Mouse (Mus musculus) kidney, postnatal 14 days (tissue): ENCODE data around the gene Opcml.

ENCODE experiments used
- DNase-seq: peaks from one replicate; pipeline ENCODE4 v3.0.0; 2022; ENCODE audit warnings: mixed read lengths

Gene Opcml

DNA sequence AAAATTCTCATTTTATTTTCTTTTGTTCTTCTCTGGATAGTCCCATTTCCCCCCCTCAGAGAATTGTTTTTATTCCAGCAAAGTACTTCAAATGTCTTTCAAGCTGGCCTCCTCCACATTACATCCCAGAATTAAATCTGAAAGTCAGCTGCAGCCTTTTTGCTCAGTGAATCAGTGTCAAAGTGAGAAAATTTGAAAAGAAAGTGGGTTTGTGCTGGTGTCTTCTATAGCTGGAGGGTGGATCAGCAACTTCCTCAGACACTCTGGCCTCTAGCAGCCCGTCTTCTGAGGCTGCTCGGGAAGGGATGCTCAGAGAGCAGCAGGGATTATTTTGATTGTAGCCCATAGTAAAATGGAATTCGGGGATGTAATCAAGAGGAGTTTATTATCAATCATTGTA lies 81.0 kb downstream of the Opcml start:
- DNase-seq: no peak

DNA sequence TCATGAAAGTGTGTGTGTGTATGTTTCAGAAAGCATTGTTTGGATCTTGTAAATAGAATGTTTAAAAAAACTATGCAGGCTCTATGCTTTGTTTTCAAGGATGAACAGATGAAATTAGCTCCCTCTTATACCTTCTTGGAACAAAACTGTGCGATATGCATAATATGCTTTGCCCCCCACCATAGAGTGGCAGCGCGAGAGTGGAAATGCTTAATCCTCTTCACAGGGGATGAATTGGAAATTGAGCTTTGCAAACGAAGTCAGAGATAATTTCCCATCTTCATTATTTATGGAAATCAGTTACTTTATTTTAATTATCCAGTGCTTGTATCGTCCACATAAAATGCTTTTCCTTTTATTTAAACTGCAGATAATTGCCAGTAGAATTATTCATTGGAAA lies 99.1 kb downstream of the Opcml start:
- no peak for DNase-seq

DNA sequence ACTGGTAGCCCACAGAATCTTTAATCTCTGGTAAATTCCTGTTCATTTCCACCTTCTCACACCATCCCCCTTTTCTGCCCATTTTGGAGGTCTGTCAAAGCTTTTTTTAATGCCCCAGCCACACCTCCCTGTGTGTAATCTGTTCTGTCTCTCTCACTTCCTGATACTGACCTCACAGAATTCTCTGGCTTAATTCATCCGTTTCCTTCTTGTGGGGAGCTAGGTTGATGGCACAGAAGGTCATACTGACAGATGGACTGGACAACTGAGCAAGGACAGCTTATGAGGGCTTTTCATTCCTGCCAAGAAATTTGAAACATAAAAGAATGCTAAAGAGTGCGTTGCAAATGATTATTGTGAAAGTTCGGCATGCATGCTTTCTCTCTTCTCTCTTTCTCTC lies 126.7 kb downstream of the Opcml start:
- peak; percentile 1 for DNase-seq

DNA sequence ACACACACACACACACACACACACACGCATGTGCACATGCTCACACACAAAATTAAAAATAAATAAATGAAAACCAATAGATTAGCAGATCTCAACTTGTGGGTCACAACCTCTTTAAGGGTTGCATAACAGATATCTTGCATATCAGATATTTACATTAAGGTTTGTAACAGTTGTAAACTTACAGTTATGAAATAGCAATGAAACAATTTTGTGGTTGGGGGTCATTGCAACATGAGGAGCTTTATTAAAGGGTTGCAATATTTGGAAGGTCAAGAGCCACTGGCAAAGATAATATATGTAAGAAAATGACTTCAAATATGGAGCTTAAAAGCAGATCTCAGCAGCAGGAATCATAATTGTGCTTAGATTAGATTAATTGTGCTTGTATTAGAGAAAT lies 132.9 kb downstream of the Opcml start:
- DNase-seq: no peak

DNA sequence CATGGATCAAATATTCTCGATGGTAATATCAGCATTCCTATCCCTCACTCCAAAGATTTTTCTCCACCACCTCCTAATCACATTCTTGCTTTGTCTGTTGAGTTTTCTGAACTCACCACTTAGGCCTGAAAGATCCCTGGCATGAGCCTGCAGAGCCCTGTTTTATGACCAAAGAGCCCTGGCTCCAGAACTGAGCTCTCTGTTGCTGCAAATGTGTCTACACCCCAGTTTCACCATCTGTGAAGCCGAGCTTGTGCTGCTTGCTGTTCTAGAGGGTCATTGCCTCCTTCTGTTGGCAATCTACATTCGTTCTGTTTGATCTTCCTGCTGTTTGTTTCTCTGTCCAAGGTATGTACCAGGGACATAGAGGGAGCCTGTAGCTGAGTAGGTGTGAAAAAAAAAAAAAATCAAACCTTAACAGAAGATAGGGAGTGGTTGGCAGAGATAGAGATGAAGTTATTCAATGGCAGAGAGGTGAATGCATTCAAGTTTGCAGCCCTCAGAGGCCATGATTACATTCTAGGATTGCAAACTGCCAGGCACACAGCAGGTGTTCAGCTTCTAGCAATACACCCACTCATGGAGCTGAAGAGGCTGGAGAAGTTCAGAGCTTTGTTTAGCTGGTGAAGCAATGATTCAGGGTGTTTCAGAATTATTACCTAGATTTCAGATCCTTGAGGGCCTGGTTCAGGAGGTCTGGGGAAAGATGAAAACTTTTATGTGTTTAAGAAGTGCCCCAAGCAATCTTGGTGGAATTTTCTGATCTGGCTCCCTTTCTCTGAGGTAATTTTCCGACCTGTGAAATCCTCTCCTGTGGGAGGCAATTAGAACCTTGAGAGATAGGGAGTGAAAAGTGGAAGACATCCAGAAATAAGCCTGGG lies 133.6 kb downstream of the Opcml start:
- no peak for DNase-seq

DNA sequence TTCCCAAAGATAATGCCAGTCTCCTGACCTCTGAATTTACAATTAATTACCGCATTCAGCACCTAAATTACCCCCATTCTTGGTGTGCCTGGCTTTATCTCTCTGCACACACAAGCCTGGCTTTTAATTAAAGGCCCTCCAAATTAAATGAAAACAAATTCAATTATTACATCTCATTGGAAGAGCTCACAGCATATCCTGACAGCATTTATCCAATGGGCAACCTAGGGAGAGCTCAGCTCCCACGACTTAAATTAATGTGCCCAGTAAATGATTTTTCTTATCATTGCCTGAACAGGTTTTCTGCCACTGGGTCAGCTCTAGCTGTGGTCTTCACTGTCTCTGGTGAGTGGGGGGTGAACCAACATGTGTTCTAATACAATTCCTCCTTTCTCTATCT lies 135.1 kb downstream of the Opcml start:
- no peak for DNase-seq

DNA sequence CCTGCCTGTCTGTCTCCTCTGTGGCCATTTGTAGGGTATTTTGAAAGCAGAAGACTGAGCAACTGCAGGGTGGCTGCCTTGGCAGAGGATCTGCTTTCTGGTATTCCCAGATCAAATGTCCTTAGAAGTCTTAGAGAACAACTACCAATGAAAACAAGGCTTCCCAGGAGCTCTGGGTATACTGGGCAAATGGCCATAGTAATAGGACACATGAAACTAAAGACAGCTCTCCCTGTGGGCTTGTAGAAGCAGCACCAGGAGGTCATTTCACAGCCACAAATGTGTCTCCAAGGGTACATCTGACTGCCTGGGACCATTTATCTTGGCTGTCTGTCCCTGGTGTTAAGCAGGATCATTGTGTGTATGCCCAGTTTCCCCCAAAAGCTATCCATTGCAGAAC lies 146.7 kb downstream of the Opcml start:
- DNase-seq: no peak

DNA sequence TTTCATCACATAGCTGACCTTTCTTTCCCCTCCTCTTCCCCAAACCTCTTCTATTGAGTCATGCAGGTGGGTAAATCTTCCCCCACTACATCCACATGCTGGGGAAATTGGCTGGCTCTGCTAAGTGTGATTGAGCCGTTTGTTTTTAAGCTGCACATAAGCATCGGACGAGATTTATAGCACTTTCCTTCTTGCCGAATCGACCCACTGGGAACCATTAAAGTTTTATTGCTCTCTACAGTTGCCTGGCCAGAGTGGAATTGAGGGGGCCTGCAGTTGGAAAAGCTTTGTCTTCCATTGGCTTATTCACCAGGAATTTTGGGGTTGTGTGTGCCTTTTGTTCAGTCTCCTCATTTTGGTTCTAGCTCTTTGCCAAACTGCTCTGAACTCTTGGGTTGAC lies 147.1 kb downstream of the Opcml start:
- no peak for DNase-seq

DNA sequence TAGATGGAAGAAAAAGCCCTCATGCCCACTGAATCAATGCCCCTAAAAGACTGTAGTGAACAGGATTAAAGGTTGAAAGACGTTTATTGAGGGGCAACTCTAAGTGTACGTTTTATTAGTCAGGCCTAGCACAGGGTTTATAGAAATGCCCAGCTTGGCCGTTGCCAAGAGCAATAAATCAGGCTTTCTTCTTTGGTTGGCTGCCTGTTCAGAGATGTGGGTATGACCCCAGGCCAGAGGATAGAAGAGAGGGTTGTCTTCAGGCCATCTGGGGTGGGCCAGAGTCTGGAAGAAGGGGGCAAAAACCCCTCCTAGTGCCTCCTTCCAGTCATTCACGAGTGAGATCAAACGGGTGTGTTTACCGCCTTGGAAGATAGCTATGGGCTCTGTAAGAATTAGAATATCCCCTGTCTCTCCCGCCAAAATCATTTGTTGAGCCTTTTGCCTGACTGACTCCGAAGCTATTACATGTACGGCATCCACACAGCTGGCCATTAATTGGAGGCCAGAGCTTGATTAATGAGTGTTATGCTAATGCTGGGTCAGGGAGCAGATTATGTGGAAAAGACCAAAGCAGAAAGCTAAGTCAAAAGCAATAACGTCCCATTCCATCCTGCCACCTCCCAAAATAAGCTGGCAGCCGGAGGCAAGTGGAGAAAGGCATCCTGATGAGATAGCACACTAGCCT lies 154.9 kb downstream of the Opcml start:
- peak; percentile 3 for DNase-seq

DNA sequence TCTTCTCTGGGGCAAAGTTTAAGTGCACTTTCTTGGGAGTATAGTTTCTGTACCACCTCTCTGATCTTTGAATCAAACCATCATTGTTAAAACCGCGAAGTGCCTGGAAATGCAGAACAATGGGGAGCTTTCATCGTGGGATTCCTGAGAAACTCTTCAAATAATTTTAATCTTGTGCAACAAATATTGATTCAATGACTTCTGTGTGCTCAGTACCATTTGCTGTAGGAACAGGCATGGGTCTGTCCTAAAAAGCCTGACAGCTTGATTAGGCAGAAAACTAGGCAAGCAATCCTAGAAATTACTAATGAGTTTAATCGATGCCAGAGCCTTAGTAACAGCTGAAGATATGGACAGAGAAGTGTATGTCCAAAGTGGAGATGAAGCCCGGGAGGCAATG lies 160.5 kb downstream of the Opcml start:
- DNase-seq: no peak

DNA sequence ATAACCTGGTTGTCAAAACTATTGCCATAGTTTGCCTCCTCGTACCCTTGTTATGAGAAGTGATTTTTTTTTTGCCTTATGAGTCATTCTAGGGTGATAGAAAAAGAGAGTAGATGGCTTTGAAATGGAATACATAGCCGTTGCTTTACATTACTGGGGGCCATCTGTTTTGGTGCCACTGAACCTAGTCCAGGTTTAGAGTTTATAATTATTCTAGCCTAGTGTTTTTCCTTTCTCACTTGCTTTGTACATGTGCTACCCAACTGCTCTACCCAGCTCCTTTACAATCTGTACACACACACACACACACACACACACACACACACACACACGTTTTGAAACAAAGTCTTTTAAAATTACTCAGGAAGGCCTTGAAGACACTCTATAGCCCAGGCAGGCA lies 171.1 kb downstream of the Opcml start:
- DNase-seq: no peak

DNA sequence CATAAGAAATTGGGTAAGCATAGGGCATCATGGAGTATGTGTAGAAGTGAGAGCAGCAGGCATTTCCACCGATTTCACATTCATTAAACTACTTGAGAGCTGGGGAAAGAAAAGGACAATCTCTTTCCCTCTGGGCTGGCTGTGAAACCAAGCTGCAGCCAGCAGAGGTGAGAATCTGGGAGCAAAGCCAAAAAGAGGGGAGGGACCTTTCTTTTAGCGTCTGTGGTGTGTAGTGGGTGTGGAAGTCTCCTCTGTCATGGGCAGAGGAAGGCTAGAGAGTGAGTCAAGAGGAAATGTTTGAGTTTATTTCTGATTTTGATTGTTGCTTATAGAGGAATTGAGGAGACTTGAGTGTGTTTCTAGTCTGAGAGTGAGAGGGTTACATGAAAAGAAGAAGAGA lies 172.8 kb downstream of the Opcml start:
- DNase-seq: no peak

DNA sequence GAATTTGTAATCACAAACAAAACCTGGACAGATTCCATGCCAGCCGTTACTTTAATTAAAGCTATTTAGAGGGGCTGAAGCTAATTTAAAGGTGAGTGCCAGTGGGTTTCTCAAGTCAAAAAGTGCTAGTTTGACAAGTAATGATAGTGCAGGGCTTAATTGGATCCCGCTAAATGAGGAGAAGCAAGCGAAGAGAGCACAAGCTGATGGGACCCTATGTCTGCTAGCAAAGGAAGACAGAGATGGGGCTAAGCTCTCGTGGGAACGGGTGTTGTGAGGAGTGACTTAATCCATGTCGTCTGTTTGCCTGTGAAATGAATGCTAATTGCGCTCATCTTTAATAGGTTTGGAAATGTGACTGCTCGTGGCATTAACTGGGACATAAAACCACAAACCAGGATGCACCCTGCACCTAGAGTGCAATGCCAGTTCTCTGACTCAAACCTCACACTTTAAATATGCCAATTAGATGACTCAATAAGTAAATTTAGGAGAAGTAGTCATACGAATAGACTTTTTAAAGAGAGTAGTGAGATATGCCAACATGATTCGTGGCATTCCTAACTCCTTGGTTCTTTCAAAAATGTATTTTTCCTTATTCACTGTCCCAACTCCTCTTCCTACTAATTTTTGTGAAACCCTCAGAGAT lies 174.5 kb downstream of the Opcml start:
- DNase-seq: no peak

DNA sequence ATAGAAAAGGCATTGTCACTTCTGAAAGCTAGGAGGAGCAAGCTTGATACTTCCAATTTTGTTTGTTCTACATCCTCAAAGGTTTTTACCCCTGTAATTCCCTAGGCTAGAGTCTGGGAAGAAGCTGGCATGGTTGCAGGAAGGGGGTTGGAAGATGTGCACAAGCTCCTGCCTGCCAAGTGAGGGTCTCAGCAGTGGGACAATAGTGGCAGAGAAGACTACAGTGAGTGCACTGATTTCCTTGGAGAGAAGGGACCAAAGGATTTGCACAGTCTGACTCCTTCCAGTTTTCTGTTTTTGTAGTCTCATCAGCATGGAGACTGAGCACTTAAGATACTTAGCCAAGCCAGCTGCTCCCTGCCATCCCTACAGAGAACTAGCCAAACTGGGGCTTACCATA lies 177.7 kb downstream of the Opcml start:
- no peak for DNase-seq

DNA sequence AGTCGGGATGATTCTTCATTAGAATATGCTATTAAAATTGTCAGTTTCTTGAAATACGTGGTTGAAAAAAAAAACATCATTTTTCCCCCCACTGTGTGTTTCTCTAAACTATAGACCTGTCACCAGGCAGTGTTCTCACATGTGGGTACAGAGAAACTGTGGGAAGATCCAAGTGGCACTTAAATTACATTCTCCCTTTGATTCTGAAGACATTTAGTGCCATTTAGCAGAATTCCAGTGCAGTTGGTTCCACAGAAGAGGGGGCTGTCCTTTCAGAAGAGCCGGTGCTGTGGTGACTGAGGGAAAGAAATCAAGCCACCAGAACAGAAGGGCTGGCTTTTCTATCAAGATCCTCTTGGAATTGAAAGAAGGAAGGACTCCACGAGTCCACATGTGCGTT lies 181.7 kb downstream of the Opcml start:
- DNase-seq: no peak

DNA sequence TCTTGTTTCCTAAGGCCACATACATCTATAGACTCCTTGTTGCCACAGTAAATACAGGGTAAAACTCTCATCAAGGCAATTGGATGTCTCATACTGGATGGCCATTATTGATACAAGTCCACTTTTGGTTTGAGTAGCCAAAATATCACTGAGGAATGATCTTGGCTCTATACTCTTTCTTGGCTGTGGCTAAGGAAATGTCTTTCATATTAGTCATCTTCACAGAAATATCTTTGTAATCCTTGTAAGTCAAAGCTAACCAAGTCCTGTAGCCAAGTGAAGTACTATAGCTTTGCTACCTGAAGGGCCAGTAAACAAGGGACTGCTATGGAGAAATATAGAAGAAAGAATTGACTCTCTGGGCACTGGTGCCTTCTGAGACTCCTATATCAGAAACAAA lies 192.0 kb downstream of the Opcml start:
- DNase-seq: no peak

DNA sequence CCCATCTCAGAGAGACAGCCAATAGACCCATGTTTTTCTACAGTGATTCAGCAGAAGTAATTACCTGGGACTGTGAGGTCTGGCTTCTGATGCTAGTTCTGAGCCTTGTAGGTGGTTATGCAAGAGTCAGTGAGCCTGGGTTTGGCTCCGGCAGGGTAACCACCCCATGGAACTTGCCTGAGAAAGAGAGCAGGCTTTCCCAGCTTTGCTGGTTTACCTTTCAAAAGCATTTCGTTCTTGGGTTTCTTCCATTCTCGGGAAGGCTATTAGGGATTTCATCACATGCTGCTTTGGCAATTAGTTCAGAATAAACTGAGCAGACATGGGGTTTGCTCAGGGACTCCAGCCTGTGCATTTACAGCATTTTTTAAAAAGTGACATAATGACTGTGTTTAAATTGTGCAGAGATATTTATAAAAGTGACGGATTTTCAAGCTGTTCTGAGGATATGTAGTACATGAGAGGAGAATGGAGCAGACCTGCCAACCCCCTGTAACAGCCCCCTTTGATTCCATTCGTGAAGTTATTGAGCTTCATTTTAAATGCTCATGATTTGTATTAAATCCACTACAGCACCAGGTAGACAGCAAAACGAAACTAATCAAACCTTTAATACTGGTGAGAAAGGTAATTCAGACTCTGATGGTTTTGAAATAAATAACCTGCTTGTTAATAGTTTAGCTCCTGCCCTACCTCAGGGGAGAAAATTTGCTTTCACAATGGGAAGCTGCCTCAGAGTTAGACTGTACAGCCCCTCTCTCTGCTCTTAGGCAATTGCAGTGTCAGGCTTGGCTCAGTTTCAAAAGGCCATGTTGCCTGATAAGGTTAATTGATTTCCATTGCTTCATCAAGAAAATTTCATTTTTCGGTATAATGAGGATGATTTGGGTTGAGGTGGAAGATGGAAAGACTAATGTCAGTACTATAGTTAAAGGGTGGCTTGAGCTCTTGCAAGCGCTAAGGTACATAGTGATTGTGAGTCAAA lies 196.3 kb downstream of the Opcml start:
- DNase-seq: no peak

DNA sequence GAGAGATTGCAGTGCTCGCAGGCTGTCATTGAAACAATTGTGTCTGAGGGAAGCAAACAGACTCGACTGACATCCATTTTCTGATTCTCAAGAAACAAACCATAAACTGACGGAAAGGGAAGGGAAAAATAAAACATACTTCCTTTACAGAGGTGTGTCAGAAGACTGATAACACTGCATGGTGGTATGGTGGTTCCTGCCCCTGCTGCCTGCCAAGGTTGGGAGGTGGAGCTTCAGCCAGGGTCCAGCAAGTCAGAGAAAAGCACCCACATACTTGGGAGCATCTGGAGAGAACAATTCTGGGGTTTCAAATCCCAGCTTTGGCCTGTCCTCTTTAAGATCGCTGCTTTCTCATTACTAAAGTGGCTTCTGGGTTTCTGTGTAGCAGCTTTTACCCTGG lies 201.0 kb downstream of the Opcml start:
- no peak for DNase-seq

DNA sequence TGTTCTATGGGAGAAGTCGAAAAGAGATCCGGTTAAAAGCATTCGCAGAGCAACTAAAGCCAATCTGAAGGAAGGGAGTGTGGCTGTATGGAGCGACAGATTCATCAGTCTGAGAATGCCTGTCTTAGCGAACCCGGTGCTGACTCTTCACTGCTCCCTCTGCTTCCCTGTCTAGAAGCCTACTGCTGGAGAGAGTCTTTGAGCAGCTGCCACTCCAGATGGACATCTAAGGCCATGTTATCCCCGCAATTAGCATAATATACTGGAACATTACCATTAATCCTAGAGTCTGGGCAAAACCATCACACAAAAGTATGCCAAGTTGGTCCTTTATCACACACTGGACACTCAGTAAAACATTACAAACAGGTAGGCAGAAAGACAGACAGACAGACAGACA lies 206.0 kb downstream of the Opcml start:
- DNase-seq: no peak

DNA sequence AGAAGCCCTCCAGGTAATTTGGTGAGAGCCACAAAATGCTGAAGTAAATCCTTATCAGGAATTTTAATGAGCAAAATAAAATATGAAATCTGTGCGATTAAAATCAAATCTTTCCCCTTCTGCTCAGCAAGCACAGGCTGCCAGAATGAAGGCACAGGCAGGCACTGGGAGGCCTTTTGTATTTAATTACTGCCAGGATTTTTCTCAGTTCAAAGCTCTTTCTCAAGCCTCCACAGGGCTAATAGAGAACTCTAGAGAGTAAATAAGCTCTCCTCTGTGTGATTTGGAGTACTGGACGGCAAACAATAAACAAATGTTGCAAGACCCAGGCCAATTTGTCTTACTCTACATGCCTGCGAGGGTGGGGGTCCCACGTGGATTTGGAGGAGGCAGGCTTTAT lies 208.2 kb downstream of the Opcml start:
- no peak for DNase-seq

DNA sequence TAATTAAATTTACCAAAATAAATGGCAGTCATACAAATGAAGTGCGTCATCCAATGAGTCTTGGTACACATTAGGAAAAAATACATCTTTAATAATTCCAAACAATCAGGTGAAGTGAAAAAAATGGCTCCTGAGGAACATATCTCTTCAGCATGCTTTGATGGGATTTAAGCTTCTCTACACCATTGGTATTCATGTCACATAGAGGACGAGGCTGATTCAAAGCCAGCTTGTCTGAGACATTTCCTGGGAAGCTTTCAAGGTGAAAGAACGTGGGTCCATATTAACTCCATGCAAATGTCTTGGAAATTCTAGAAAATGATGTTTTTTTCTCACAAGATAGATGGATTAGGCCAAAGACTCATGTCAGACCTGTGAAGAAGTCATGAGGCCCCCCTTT lies 212.6 kb downstream of the Opcml start:
- DNase-seq: no peak

DNA sequence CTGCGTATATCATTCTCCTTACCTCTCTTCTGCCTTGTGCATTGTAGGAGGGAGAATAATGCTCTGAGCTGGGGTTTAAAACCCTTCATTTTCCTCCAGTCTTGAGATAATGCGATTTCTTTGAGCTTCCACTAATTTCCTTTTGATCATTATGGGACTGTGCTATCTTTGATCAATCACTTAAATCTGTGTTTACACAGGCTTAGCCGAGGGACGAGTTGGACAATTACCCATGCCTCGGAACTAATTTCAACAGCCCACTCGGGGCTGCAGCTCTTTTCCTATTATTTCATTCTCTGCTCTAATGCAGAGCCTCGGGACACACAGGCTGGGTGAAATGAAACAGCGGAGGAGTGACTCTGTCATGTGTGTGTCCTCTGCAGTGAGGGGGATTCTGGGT lies 220.9 kb downstream of the Opcml start:
- DNase-seq: no peak

DNA sequence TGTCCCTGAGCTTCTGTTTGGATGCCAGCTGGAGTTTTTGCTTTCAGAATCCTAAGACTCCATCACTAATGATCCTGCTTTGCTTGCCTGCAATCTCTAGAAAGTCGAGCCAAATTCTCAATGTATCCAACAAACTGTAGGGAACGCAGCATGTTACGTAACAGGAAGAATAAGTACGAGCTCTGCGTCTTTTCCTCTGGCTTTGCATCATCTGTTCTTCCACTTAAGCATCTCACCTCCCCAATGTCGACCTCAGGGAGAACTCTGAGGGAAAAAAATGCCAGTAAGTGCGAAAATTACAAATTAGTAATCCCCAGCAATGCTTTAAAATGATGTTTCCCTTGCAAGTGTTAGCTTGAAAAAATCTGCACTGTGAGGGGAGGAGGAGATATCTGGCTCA lies 222.1 kb downstream of the Opcml start:
- no peak for DNase-seq
